Mouse (Mus musculus) heart, adult 8-10 months (tissue): ENCODE results near the gene Nkx1-2. TPM values are rescaled to one million over a fixed set of nuclear protein-coding genes. Genes with fewer than 3 reads are reported as not detected.
A peak's percentile ranks its signal among the peaks of the same experiment; 100 is the strongest.

ENCODE experiments used
- DNase-seq: peaks from one replicate; pipeline ENCODE4 v3.0.0; 2022; ENCODE audit warnings: low spot score
- total RNA-seq, 4 experiments: library from RNA; stranded (reverse); gene quantifications; 2 replicates each; pipeline ENCODE4 v1.2.4; 2022

Nkx1-2 gene
- total RNA-seq, 4 experiments from 2014 or later, result not detected

DNA sequence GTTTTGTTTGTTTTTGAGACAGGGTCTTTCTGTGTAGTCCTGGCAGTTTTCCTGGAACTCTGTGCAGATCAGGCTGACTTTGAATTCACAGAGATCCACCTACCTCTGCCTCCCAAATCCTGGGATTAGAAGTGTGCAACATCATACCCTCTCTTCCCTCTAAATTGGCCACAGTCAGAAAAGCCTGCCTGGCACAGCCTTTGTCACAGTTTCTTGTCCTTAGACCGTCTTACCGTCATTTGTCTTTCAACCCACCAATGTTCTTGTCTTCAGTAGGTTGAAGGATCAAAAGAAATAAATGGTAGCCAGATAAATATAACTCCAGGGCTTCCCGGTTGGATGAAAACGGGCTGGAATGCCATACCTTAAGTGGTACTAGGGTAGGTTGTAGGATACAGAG lies 5.3 kb upstream of the Nkx1-2 start:
- no peak for DNase-seq

DNA sequence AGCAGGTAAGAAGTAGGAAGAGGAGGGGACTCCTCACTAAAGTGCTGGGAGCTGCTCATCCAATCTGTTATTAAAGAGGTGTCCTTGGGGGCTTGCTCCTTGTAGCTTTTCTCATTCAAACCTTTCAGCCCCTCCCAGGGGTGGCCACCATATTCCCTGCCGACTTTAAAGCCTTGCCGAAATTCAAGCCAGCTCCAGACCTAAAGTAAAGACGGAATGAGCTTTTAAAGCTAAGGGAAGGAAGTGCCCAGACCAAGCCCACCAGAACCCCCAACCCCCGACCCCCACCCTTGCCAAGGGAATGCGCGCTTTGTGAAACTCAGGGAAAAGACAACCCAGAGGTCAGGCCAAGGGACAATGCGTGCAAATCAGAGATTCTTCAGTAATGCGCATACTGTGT lies 1.5 kb upstream of the Nkx1-2 start:
- DNase-seq, result no peak

- DNase-seq, result no peak
Measured at GRCm38 (mm10) chr7:132600026-132600425, 589 bp upstream of the Nkx1-2 start.

GRCm38 (mm10) chr7:132597251-132598041 lies 2.0 kb downstream of the Nkx1-2 start:
- DNase-seq, result no peak

DNA sequence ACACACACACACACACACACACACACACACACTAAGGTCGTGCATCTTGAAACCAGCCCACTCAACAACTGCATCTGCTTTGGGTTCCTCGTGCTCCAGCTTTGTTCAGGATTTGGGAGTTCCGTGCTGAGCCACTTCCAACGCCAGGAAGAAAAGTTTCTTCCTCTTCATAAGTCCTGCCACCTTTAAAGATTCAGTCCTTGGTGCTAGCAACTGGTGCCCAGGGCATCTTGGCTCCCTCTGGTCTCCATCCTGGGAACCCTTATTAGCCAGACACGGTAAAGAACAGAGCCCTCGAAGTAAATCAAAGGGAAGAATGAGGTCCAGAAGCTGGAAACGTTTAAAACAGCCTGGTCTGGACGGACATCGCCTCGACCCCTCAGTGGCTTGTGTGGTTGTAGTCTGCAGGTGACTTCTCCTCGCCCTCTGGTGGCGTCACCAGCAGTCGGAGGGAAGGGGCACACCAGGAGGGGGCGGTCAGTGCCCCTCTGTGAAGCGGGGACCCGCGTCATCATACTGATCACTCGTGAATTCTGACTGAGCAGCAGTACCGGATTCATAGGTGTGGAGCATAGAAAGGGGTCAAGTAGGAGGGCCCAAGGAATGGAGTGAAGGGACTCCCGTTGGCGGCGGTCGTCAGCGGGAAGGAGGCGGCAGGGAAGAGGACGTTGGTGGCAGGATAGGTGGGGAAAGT lies 2.7 kb downstream of the Nkx1-2 start:
- no peak for DNase-seq

DNA sequence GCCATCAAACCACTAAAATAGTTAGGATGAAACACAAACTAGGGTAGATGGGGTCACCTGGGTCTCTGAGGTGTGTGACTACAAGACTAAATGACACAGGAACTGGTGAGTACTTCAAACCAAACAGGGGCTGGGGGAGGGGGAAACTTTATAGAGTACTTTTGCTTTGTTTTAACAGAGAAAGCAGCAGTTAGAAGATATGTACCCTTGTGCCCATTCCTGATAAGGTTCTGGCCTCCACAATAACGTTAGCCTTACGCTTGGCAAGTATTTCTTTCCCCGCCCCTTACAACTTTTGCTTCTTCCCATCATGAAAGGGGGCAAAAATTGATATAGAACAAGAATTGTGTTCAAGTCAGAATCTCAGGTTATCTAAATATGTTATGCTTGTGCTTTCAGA lies 3.6 kb downstream of the Nkx1-2 start:
- no peak for DNase-seq

GRCm38 (mm10) chr7:132594325-132594724 lies 5.1 kb downstream of the Nkx1-2 start:
- DNase-seq, result no peak

DNA sequence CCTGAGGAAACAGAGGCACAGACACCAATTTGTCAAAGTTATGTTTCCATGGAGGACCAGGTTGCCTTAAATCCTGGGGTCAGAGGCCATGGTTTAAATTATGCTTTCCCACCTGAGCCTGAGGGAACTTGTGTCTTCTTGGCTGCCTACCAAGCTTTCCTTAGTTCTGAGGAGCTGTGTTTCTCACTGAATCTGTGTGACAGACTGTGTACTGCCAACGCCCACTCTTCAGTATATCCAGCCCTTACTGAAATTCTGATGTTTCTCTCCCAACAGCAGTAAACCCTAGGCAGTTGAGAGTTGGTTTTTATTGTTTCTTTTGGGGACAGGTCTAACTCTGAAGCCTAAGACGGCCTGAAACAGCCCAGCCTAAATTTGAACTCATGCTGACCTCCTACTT lies 5.7 kb downstream of the Nkx1-2 start:
- DNase-seq, result no peak

- DNase-seq, result no peak
Measured at GRCm38 (mm10) chr7:132589610-132590009, 9.8 kb downstream of the Nkx1-2 start.

- DNase-seq, result no peak
Measured at GRCm38 (mm10) chr7:132587167-132587566, 12.3 kb downstream of the Nkx1-2 start.

GRCm38 (mm10) chr7:132585695-132586491 lies 13.5 kb downstream of the Nkx1-2 start:
- DNase-seq, result no peak

DNA sequence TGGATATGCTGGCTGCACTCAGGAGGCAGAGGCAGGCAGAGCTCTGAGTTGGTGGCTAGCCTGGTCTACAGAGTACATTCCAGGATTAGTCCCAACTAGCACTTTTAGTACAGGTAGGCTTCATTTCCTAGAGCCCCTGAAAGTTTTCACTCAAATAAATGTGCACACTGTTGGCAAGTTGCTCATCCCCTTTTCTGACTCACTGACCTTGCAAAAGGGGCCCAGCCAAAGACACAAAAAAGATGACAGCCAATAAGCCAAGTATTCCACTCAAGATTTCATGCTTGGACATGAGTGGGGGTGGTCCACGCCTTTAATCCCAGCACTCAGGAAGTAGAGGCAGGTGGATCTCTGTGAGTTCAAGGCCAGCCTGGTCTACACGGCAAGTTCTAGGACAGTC lies 18.0 kb downstream of the Nkx1-2 start:
- DNase-seq, result no peak

GRCm38 (mm10) chr7:132580511-132580910 lies 18.9 kb downstream of the Nkx1-2 start:
- DNase-seq, result no peak

DNA sequence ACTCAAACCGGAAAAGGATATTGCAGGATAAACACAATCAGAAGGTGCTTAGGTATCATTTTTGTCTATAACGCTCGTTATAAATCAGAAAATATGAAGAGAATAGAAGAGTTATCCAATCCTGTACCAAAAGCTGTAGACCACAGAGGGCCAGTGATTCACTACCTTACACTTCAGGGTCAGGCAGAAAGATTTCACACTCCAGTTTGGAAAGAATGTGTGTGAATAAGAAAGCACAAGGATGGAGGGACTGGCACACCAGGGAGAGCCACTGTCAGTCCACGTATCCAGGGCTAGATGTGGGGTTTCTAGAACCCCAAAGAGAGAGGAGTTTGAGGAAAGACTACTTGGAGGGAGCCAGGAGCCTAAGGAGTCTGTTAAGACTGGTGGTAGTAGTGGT lies 22.5 kb downstream of the Nkx1-2 start:
- DNase-seq, result no peak

DNA sequence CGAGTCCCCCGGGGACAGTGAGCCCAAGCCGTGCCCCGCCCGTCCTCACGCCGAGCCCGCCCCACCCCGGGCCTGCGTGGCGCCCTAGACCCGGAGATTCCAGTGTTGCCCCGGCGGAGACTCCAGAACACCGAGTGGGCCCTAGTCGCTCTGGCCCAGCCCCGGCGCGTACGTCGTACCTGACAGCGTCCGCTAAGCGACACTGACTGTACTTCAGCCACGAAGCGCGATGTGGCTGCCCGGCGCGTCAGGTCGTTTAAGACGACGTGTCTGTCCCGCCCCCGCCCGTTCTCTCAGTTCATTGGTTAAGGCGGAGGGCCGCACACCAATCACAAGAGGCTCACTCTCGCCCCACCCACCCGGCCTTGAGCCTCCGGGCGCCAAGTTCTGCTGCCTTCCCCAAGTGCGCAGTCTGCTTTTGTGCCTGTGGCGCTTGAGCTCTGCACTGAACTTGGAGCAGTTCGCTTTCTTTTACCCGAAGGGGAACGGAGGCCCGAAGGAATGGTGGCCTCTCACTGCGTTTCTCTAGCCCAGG lies 23.3 kb downstream of the Nkx1-2 start, which contains the start of gene Oat:
TSS of gene Oat (minus strand) at position 283 of the 535 bp plus-strand sequence.
- peak; percentile 93 for DNase-seq

DNA sequence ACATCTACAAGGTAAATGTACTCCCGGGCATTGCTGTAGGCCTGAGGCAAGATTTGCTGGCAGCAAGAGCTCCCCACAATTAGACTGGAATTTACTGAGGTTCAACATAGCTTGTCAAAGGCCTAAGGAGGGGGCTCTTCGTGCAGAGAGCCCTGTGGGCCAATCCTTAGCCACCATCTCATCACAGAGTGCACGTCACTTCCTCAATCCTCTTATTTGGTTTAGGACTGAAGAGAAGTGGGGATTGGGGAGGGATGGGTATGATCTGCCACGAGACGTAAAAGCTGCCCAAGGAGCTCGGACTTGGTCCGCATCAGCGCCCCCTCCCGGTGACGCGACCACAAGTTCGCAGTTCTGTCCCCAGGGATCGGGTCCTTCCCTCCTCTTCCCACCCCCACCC lies 23.8 kb downstream of the Nkx1-2 start:
- peak; percentile 81 for DNase-seq

DNA sequence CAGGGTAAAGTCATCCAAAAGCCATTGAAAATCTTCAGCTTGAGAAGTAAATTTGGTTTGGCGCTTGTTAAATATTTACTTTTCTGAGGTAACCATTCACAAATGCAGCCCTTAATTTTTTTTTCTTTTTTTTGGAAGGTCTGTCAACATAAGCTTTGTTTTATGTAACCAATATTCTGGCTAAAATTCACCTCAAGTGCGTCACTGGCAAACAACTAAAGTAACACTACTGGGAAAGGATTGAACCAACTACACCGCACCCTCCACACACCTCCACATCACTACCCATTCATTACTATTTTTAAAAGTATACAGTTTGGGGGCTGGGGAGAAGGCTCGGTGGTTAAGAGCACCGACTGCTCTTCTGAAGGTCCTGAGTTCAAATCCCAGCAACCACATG lies 24.8 kb downstream of the Nkx1-2 start:
- no peak for DNase-seq

- no peak for DNase-seq
Measured at GRCm38 (mm10) chr7:132573205-132573604, 26.2 kb downstream of the Nkx1-2 start.

DNA sequence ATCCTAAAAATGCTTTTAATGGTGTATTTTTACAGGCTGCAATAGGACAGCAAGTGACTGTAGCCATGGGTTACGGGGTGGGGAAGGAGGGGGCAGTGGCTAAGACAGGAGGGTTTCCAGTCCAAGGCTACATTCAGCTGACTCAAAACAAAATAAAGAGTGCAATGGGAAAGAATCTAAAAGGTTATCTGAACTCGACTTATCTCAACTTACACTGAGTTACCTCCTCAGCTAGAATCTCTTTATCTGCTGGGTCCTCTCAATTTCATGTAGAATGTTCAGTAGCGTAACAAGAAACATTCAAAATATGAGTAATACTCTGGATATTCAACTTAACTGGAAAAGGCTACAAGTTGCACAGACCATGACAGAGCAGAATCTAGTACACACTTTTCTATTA lies 26.7 kb downstream of the Nkx1-2 start:
- no peak for DNase-seq

GRCm38 (mm10) chr7:132571481-132571880 lies 28.0 kb downstream of the Nkx1-2 start:
- DNase-seq, result no peak

GRCm38 (mm10) chr7:132570071-132570470 lies 29.4 kb downstream of the Nkx1-2 start:
- DNase-seq, result peak; percentile 46

DNA sequence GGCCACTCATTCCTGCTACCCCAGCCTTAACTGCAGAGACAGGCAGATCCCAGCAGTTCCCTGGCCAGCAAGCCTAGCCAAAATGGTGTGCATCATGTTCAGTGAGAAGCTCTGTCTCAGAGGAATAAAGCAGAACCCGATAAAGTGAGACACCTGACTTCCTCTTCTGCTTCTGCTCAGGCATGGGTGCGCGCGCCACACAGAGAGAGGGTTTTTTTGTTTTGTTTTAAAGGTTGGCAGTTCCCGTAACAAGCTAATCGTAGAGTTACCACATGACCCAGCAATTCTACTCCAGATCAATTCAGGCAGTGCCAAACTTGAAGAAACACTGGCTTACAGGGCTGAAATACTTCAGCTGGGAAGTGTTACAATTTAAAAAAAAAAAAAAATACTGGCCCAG lies 30.6 kb downstream of the Nkx1-2 start:
- peak; percentile 36 for DNase-seq
